Mouse (Mus musculus): ENCODE measurements around the gene Camta1.

DNA sequence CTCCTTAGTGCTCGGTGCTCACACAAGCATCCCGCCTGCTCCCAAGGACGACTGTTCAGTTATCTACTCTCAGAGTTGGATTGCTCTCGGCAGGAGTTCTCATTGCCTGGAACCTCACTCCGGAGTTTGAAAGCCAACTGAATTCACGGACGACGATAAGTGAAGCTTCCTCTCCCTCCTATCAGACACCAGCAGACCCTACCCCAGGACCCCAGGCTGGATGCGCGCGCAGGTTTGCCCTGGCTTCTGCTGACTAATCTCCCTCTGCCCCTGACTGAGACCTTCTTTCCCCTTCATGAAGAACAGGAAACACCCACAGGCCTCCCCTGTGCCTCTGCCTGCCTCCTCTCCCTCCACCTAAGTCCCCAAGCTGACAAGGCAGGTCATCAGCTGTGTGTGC, 159.2 kb downstream of the Camta1 start:
- TF ChIP-seq POLR2A (IDR thresholded peaks at IDR 0.05; ENCODE audit: borderline replicate concordance, low read depth, low read length) (no peak), CTCF (IDR thresholded peaks at IDR 0.05; ENCODE audit: low read depth, low read length) (no peak)

Measured in bone marrow macrophage, adult 2 months (primary cell).